Mouse (Mus musculus) olfactory bulb, adult 2 months (tissue): ENCODE measurements around the gene Ucp2. TPM values are rescaled to one million over a fixed set of nuclear protein-coding genes. Genes with fewer than 3 reads are reported as not detected.

Experiments used
- H3K27ac ChIP-seq: fragments of 200-500 bp; 2 replicates; pipeline ENCODE4 v1.5.1; 2012; ENCODE audit warnings: low read depth, low read length; ENCODE audit not compliant: insufficient read depth
- H3K4me1 ChIP-seq: fragments of 200-500 bp; 2 replicates; pipeline ENCODE4 v1.6.1; 2012; ENCODE audit warnings: low read length; ENCODE audit not compliant: control insufficient read depth, insufficient read depth
- H3K4me3 ChIP-seq: fragments of 200-500 bp; 2 replicates; pipeline ENCODE4 v1.5.1; 2012; ENCODE audit warnings: mild to moderate bottlenecking, low read depth, low read length, moderate library complexity; ENCODE audit not compliant: insufficient read depth
- CTCF ChIP-seq: fragments of 200-500 bp; IDR thresholded peaks from 2 replicates; pipeline ENCODE4 v1.5.1; 2012; ENCODE audit warnings: low read depth, mild to moderate bottlenecking, low read length, moderate library complexity; ENCODE audit not compliant: insufficient read depth
- POLR2A ChIP-seq: fragments of 200-500 bp; IDR thresholded peaks from 2 replicates; pipeline ENCODE4 v1.6.1; 2012; ENCODE audit warnings: mild to moderate bottlenecking, low read depth, low read length, moderate library complexity; ENCODE audit not compliant: insufficient read depth
- WGBS: fragments of 180-500 bp; shearing (Covaris S2); methylation state at CpG from one replicate; pipeline ENCODE4 v1.1.7; 2018; 5-methylcytosine and 5-hydroxymethylcytosine counted together
- polyA plus RNA-seq: library from polyadenylated mRNA; stranded (reverse); fragments of >200 nt; gene quantifications from 2 replicates; pipeline ENCODE4 v1.2.4, GENCODE M21; 2012; ENCODE audit warnings: low replicate concordance; ENCODE audit not compliant: missing spikeins, insufficient read depth, insufficient read length

Ucp2 gene
- polyA plus RNA-seq, 1 experiment: 487 TPM

- no peak for TF ChIP-seq CTCF
- no peak for TF ChIP-seq POLR2A
- WGBS: 92% methylated on average over 10 of the region's 10 CpGs
- Histone ChIP-seq H3K4me1 (peaks cover 18% of the 10 kb centered on the region), H3K4me3 (no peak overlapping the region), H3K27ac (no peak overlapping the region)
Measured at GRCm38 (mm10) chr7:100463757-100464156, 29.4 kb upstream of the Ucp2 start.

- Histone ChIP-seq H3K4me1 (peaks cover 18% of the 10 kb centered on the region), H3K4me3 (no peak overlapping the region), H3K27ac (no peak overlapping the region)
- TF ChIP-seq CTCF (no peak), POLR2A (no peak)
- WGBS: 95% methylated on average over 7 of the region's 7 CpGs
Measured at GRCm38 (mm10) chr7:100464248-100464647, 28.9 kb upstream of the Ucp2 start.

GRCm38 (mm10) chr7:100465248-100465647 lies 27.9 kb upstream of the Ucp2 start:
- H3K4me1 ChIP-seq: peaks cover 18% of the 10 kb centered on the region
- H3K27ac ChIP-seq: peak overlapping the region; percentile 20; the same call in 1 of the 2 replicates
- TF ChIP-seq POLR2A (no peak), CTCF (no peak)
- no peak overlapping the region for H3K4me3 ChIP-seq
- 82% methylated on average over 4 of the region's 4 CpGs for WGBS

GRCm38 (mm10) chr7:100465656-100466309 lies 27.4 kb upstream of the Ucp2 start:
- TF ChIP-seq CTCF: no peak
- TF ChIP-seq POLR2A: no peak
- WGBS: 48% methylated on average over 5 of the region's 5 CpGs
- H3K27ac ChIP-seq: peak overlapping the region; percentile 20; the same call in 1 of the 2 replicates
- no peak overlapping the region for H3K4me3 ChIP-seq
- H3K4me1 ChIP-seq: peaks cover 18% of the 10 kb centered on the region

GRCm38 (mm10) chr7:100466781-100467510 lies 26.2 kb upstream of the Ucp2 start:
- no peak overlapping the region for H3K27ac ChIP-seq
- 93% methylated on average over 11 of the region's 11 CpGs for WGBS
- H3K4me3 ChIP-seq: no peak overlapping the region
- H3K4me1 ChIP-seq: peaks cover 11% of the 10 kb centered on the region
- TF ChIP-seq POLR2A (no peak), CTCF (no peak)

- Histone ChIP-seq H3K27ac (no peak overlapping the region), H3K4me3 (no peak overlapping the region), H3K4me1 (peaks cover 11% of the 10 kb centered on the region)
- TF ChIP-seq CTCF (no peak), POLR2A (no peak)
- WGBS: 94% methylated on average over 6 of the region's 6 CpGs
Measured at GRCm38 (mm10) chr7:100468761-100469160, 24.4 kb upstream of the Ucp2 start.

GRCm38 (mm10) chr7:100469502-100469901 lies 23.6 kb upstream of the Ucp2 start:
- TF ChIP-seq POLR2A: no peak
- no peak for TF ChIP-seq CTCF
- Histone ChIP-seq H3K4me1 (peaks cover 11% of the 10 kb centered on the region; the same call in 1 of the 2 replicates), H3K4me3 (no peak overlapping the region), H3K27ac (no peak overlapping the region)
- 96% methylated on average over 1 of the region's 1 CpGs for WGBS

GRCm38 (mm10) chr7:100470796-100471406 lies 22.2 kb upstream of the Ucp2 start:
- H3K4me1 ChIP-seq: peaks cover 5% of the 10 kb centered on the region; the same call in 1 of the 2 replicates
- no peak overlapping the region for H3K27ac ChIP-seq
- no peak for TF ChIP-seq POLR2A
- TF ChIP-seq CTCF: no peak
- WGBS: 94% methylated on average over 11 of the region's 11 CpGs
- H3K4me3 ChIP-seq: no peak overlapping the region

- TF ChIP-seq POLR2A (no peak), CTCF (no peak)
- Histone ChIP-seq H3K4me1 (peaks cover 5% of the 10 kb centered on the region; the same call in 1 of the 2 replicates), H3K27ac (no peak overlapping the region), H3K4me3 (no peak overlapping the region)
- 96% methylated on average over 1 of the region's 1 CpGs for WGBS
Measured at GRCm38 (mm10) chr7:100471407-100471797, 21.7 kb upstream of the Ucp2 start.
